Mouse (Mus musculus) cerebellum, adult (tissue): ENCODE measurements around the gene Hnrnpa2b1.

Source experiments
- ATAC-seq: cut with Nextera tagmentation; 2 replicates; pipeline ENCODE4 v1.9.2; 2017; ENCODE audit warnings: mild to moderate bottlenecking, moderate library complexity, mixed read lengths; ENCODE audit not compliant: insufficient number of reproducible peaks, low FRiP score, low TSS enrichment

The Hnrnpa2b1 gene

DNA sequence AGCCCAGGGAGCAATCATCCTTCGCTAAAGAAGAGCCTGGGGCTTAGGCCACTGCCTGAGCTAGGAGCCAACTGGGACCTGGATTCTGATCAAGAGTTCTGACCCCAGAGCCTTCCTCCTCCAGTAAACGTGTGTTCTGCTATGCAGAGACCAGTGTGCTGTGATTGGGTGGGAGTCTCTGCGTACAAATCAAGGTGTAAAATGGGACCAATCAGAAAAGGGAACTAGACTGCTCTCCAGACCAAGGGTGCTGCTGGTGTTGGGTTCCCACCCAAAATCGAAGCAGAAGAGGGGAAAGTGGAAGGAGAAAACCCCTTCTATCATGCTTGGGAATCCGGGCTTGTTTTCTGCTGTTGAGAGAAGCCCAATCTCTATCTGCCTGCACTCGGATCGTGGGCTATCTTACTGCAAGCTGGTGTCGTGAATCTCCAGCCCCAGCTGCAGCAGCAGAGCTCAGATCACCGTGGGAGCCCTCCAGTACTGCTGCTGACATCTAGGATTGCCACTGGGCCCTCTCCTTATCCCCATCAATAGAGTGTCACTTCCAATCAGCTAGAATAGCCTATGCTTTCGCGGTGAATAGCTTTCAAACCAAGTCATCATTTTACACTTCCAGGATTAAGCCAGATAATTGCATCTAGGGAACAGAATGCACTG, 46.1 kb downstream of the Hnrnpa2b1 start:
- ATAC-seq: no peak

DNA sequence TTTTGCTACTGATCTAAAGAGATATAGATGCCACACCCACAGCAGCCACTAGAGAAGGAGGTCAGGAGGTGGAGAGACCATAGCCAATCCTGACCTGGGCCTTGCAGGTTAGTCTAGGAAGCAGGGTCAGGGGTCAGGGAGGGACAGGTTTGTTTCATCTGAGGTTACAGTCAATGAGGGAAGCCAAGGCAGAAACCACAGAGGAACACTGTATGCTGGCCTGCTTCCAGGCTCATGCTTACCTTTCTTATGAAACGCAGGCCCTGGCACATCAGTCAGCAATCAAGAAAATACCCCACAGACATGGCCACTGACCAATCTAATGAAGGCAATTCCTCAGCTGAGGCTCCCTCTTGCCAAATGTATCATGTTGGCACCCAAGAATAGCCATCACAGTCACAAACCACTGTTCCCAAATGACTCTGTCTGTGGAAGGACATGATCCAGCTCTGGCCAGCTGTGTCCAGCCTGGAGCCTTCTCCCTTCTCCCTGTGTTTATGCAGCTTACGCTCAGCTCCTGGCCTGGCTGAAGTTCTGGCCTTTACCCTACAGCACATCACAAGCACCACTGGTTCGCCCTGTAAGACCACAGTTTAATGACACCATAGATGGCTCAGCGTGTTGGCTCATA, 52.3 kb downstream of the Hnrnpa2b1 start:
- no peak for ATAC-seq

DNA sequence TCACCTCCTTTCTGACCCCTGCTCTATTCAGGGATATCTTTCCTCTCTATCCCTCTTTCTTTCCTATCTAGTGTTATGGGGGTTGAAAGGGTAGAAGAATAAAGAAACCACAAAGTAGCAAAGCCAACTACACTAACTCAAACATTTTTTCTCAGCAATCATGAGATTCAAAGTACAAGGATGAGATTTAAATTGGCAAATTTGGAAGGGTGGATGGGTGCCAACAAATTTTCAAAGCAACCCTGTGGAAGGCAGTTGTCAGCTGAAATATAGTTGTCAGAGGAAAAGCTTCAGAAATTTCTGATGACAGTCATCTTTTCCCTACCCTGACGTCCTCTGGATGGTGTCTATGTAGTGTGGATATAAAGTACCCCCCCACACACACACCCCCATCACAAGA, 53.3 kb downstream of the Hnrnpa2b1 start:
- ATAC-seq: no peak
